Mouse (Mus musculus) spleen, adult 2 months (tissue): Measurements from ENCODE around the gene Chtop. TPM values are rescaled to one million over a fixed set of nuclear protein-coding genes. Genes with fewer than 3 reads are reported as not detected.
A peak's percentile ranks its signal among the peaks of the same experiment; 100 is the strongest.

Experiments used
- DNase-seq, 2 experiments: peaks; one replicate each; pipeline versions ENCODE4 v3.0.0 to v3.0.0-alpha.2; 2012 to 2021; ENCODE audit warnings: low spot score in 2 of 2, low read depth in 1 of 2
- H3K27ac ChIP-seq: fragments of 200-500 bp; 2 replicates; pipeline ENCODE4 v1.5.1; 2012; ENCODE audit warnings: low read length, inconsistent platforms; ENCODE audit not compliant: insufficient read depth
- H3K27me3 ChIP-seq: fragments of 200-500 bp; 2 replicates; pipeline ENCODE4 v1.6.1; 2012; ENCODE audit warnings: mild to moderate bottlenecking, moderate library complexity, low read length, inconsistent platforms; ENCODE audit not compliant: control insufficient read depth, insufficient read depth
- H3K36me3 ChIP-seq: fragments of 200-500 bp; 2 replicates; pipeline ENCODE4 v1.6.1; 2012; ENCODE audit warnings: mild to moderate bottlenecking, low read length, inconsistent platforms; ENCODE audit not compliant: control insufficient read depth, insufficient read depth
- H3K4me1 ChIP-seq: fragments of 200-500 bp; 2 replicates; pipeline ENCODE4 v1.6.1; 2011; ENCODE audit warnings: inconsistent platforms; ENCODE audit not compliant: control insufficient read depth, insufficient read depth, insufficient read length
- H3K4me3 ChIP-seq: fragments of 200-500 bp; 2 replicates; pipeline ENCODE4 v1.5.1; 2011; ENCODE audit warnings: mild to moderate bottlenecking, inconsistent platforms; ENCODE audit not compliant: insufficient read depth, insufficient read length; ENCODE audit errors: extremely low read depth
- CTCF ChIP-seq: fragments of 200-500 bp; IDR thresholded peaks from 2 replicates; pipeline ENCODE4 v1.5.1; 2011; ENCODE audit warnings: mild to moderate bottlenecking, inconsistent platforms; ENCODE audit not compliant: insufficient read depth, insufficient read length, insufficient replicate concordance; ENCODE audit errors: extremely low read depth
- POLR2A ChIP-seq: fragments of 200-500 bp; IDR thresholded peaks from 2 replicates; pipeline ENCODE4 v1.6.1; 2011; ENCODE audit warnings: low read depth, low read length, inconsistent platforms
- WGBS: fragments of 180-500 bp; shearing (Covaris S2); methylation state at CpG from one replicate; pipeline ENCODE4 v1.1.7; 2018; 5-methylcytosine and 5-hydroxymethylcytosine counted together
- polyA plus RNA-seq: library from polyadenylated mRNA; depleted of rRNA; stranded (reverse); fragments of >200 nt; gene quantifications from 2 replicates; pipeline ENCODE4 v1.2.3, GENCODE M21; 2012

Chtop gene
- polyA plus RNA-seq, 1 experiment: 34.0 TPM

GRCm38 (mm10) chr3:90537905-90538296 is 28.6 kb upstream of the Chtop start:
- no peak for DNase-seq
- Histone ChIP-seq H3K4me3 (0 out of 2 replicates have a peak overlapping the region, but pooled peaks have one; percentile 7), H3K27ac (no peak overlapping the region), H3K36me3 (no peaks in the 10 kb centered on the region), H3K4me1 (no peaks in the 10 kb centered on the region), H3K27me3 (no peaks in the 10 kb centered on the region)
- TF ChIP-seq POLR2A (no peak), CTCF (no peak)
- WGBS: 81% methylated on average over 5 of the region's 5 CpGs

- 82% methylated on average over 10 of the region's 10 CpGs for WGBS
- H3K36me3 ChIP-seq: no peaks in the 10 kb centered on the region
- H3K4me1 ChIP-seq: no peaks in the 10 kb centered on the region
- no peaks in the 10 kb centered on the region for H3K27me3 ChIP-seq
- H3K4me3 ChIP-seq: peak within 1 kb of the TSS; percentile 22; the same call in 1 of the 2 replicates
- no peak for DNase-seq
- peak within 1 kb of the TSS; percentile 33; the same call in 1 of the 2 replicates for H3K27ac ChIP-seq
- no peak for TF ChIP-seq POLR2A
- TF ChIP-seq CTCF: no peak
These were observed 28.0 kb upstream of the Chtop start, which contains the start of gene S100a16 for GRCm38 (mm10) chr3:90537141-90537904. S100a16 (plus strand) TSS chr3:90537254.

GRCm38 (mm10) chr3:90535446-90535845 is 26.1 kb upstream of the Chtop start:
- no peak for DNase-seq
- 82% methylated on average over 1 of the region's 1 CpGs for WGBS
- no peaks in the 10 kb centered on the region for H3K4me1 ChIP-seq
- no peak overlapping the region for H3K27ac ChIP-seq
- TF ChIP-seq POLR2A (no peak), CTCF (no peak)
- no peak overlapping the region for H3K4me3 ChIP-seq
- no peaks in the 10 kb centered on the region for H3K27me3 ChIP-seq
- H3K36me3 ChIP-seq: no peaks in the 10 kb centered on the region

GRCm38 (mm10) chr3:90531713-90532112 is 22.4 kb upstream of the Chtop start:
- no peaks in the 10 kb centered on the region for H3K4me1 ChIP-seq
- no peak overlapping the region for H3K27ac ChIP-seq
- H3K27me3 ChIP-seq: no peaks in the 10 kb centered on the region
- no peak for DNase-seq
- 87% methylated on average over 5 of the region's 5 CpGs for WGBS
- TF ChIP-seq POLR2A: no peak
- no peak for TF ChIP-seq CTCF
- H3K36me3 ChIP-seq: no peaks in the 10 kb centered on the region
- H3K4me3 ChIP-seq: no peak overlapping the region

- Histone ChIP-seq H3K4me3 (no peak overlapping the region), H3K36me3 (peaks cover 4% of the 10 kb centered on the region; the same call in 1 of the 2 replicates), H3K27ac (no peak overlapping the region), H3K27me3 (no peaks in the 10 kb centered on the region), H3K4me1 (no peaks in the 10 kb centered on the region)
- 92% methylated on average over 7 of the region's 7 CpGs for WGBS
- TF ChIP-seq CTCF (no peak), POLR2A (no peak)
- no peak for DNase-seq
These were observed 18.1 kb upstream of the Chtop start for GRCm38 (mm10) chr3:90527291-90527873.

- no peak within 1 kb of the TSS for H3K27ac ChIP-seq
- TF ChIP-seq CTCF (no peak), POLR2A (no peak)
- DNase-seq: no peak
- H3K4me1 ChIP-seq: no peaks in the 10 kb centered on the region
- 70% methylated on average over 5 of the region's 5 CpGs for WGBS
- H3K36me3 ChIP-seq: peaks cover 4% of the 10 kb centered on the region; the same call in 1 of the 2 replicates
- no peak within 1 kb of the TSS for H3K4me3 ChIP-seq
- no peaks in the 10 kb centered on the region for H3K27me3 ChIP-seq
These were observed 17.3 kb upstream of the Chtop start, which contains the start of gene S100a14 for GRCm38 (mm10) chr3:90526580-90526979. S100a14 (plus strand) TSS chr3:90526856.

- Histone ChIP-seq H3K36me3 (peaks cover 4% of the 10 kb centered on the region; the same call in 1 of the 2 replicates), H3K27ac (no peak overlapping the region), H3K4me1 (no peaks in the 10 kb centered on the region), H3K4me3 (no peak overlapping the region), H3K27me3 (no peaks in the 10 kb centered on the region)
- TF ChIP-seq CTCF (no peak), POLR2A (no peak)
- 87% methylated on average over 2 of the region's 2 CpGs for WGBS
- no peak for DNase-seq
These were observed 16.8 kb upstream of the Chtop start for GRCm38 (mm10) chr3:90526076-90526475.
